In genomic region chr4:151568887-151569286, GRCm38 (mm10) we compare ENCODE assay signal across 19 mouse cellular contexts.
A peak's percentile ranks its signal among the peaks of the same experiment; 100 is the strongest.
DNase-seq lines count a peak whose midpoint lies in the region; ATAC-seq and TF ChIP-seq lines count a peak whose summit lies in the region.
"Had no signal": no experiment of that assay in that cellular context is flagged by ENCODE, and none has a peak within 500 bp of the region (broad histone marks: within the 10 kb centered on the region; RNA-seq: fewer than 3 reads in every experiment).

No protein-coding gene starts in this region.

- H3K4me2 ChIP-seq in hindbrain, embryonic 12.5 days (replicated peaks), result no peak overlapping the region
- no peak overlapping the region for H3K4me2 ChIP-seq in hindbrain, postnatal 0 days (ENCODE audit: low read depth, low read length)
- no peak overlapping the region for H3K4me2 ChIP-seq in midbrain, embryonic 12.5 days (replicated peaks)
- H3K4me2 ChIP-seq: forebrain, embryonic 13.5 days; heart, embryonic 13.5 days; limb, embryonic 12.5 days; liver, embryonic 13.5 days; lung, embryonic 15.5 days; stomach, embryonic 15.5 days had no signal

- H3K27me3 ChIP-seq in hindbrain, embryonic 12.5 days, result peaks cover 7% of the 10 kb centered on the region; the same call in 1 of the 2 replicates
- no peaks in the 10 kb centered on the region for H3K27me3 ChIP-seq in hindbrain, postnatal 0 days (ENCODE audit: insufficient read depth, low read length)
- H3K27me3 ChIP-seq in midbrain, embryonic 12.5 days, result peaks cover 5% of the 10 kb centered on the region; the same call in 1 of the 2 replicates
- H3K27me3 ChIP-seq: heart, embryonic 13.5 days; liver, embryonic 13.5 days; lung, embryonic 15.5 days; stomach, embryonic 15.5 days had no signal

- DNase-seq in hindbrain, postnatal 0 days (ENCODE audit: low spot score), result no peak
- DNase-seq in ovary, adult 18-20 months (ENCODE audit: low spot score), result peak; percentile 14
- DNase-seq in ovary, postnatal 10 days (ENCODE audit: low spot score), result no peak
- no peak for DNase-seq in adrenal gland, postnatal 14 days
- no peak for DNase-seq in adrenal gland, postnatal 25 days
- no peak for DNase-seq in lung, postnatal 25 days (ENCODE audit: low spot score)
- DNase-seq: adrenal gland, postnatal 36 days; B cell, adult 2 months; embryo, embryonic 11 days; heart, postnatal 4 days; liver, embryonic 13.5 days had no signal

- H3K36me3 ChIP-seq in hindbrain, embryonic 12.5 days, result no peaks in the 10 kb centered on the region
- no peaks in the 10 kb centered on the region for H3K36me3 ChIP-seq in hindbrain, postnatal 0 days (ENCODE audit: insufficient read depth, low read length)
- H3K36me3 ChIP-seq in midbrain, embryonic 12.5 days, result no peaks in the 10 kb centered on the region
- H3K36me3 ChIP-seq: heart, embryonic 13.5 days; limb, embryonic 12.5 days; liver, embryonic 13.5 days; lung, embryonic 15.5 days; stomach, embryonic 15.5 days had no signal

- no peak overlapping the region for H3K4me3 ChIP-seq in hindbrain, embryonic 12.5 days
- H3K4me3 ChIP-seq in hindbrain, postnatal 0 days (ENCODE audit: low read length), result no peak overlapping the region
- no peak overlapping the region for H3K4me3 ChIP-seq in midbrain, embryonic 12.5 days
- H3K4me3 ChIP-seq: forebrain, embryonic 13.5 days; heart, embryonic 13.5 days; limb, embryonic 12.5 days; liver, embryonic 13.5 days; lung, embryonic 15.5 days; stomach, embryonic 15.5 days had no signal

- no peak for TF ChIP-seq CTCF in hindbrain, postnatal 0 days (IDR thresholded peaks at IDR 0.05; ENCODE audit: low read depth)

- H3K27ac ChIP-seq in hindbrain, embryonic 12.5 days, result 0 out of 2 replicates have a peak overlapping the region, but pooled peaks have one; percentile 7
- no peak overlapping the region for H3K27ac ChIP-seq in hindbrain, postnatal 0 days
- H3K27ac ChIP-seq in midbrain, embryonic 12.5 days (replicated peaks), result peak overlapping the region; percentile 52
- H3K27ac ChIP-seq: forebrain, embryonic 13.5 days; heart, embryonic 13.5 days; kidney, postnatal 0 days; limb, embryonic 12.5 days; liver, embryonic 13.5 days; lung, embryonic 15.5 days; stomach, embryonic 15.5 days had no signal

- peaks cover 31% of the 10 kb centered on the region for H3K4me1 ChIP-seq in hindbrain, embryonic 12.5 days
- peaks cover 12% of the 10 kb centered on the region for H3K4me1 ChIP-seq in hindbrain, postnatal 0 days (ENCODE audit: insufficient read depth, low read length)
- peaks cover 45% of the 10 kb centered on the region for H3K4me1 ChIP-seq in midbrain, embryonic 12.5 days
- H3K4me1 ChIP-seq: heart, embryonic 13.5 days; liver, embryonic 13.5 days; lung, embryonic 15.5 days; stomach, embryonic 15.5 days had no signal

- no peak for ATAC-seq in hindbrain, embryonic 12.5 days (ENCODE audit: low FRiP score)
- ATAC-seq in hindbrain, postnatal 0 days, result no peak
- ATAC-seq in midbrain, embryonic 12.5 days (ENCODE audit: low FRiP score, low read depth), result no peak
- ATAC-seq: forebrain, embryonic 13.5 days had no signal

- WGBS in hindbrain, embryonic 12.5 days, result 57% methylated on average over 7 of the region's 7 CpGs
- 48% methylated on average over 7 of the region's 7 CpGs for WGBS in hindbrain, postnatal 0 days
- 41% methylated on average over 7 of the region's 7 CpGs for WGBS in midbrain, embryonic 12.5 days

- no peaks in the 10 kb centered on the region for H3K9me3 ChIP-seq in hindbrain, embryonic 12.5 days (replicated peaks)
- H3K9me3 ChIP-seq in hindbrain, postnatal 0 days (ENCODE audit: low read length), result no peaks in the 10 kb centered on the region
- H3K9me3 ChIP-seq in midbrain, embryonic 12.5 days, result no peaks in the 10 kb centered on the region
- H3K9me3 ChIP-seq: forebrain, embryonic 13.5 days; heart, embryonic 13.5 days; limb, embryonic 12.5 days; liver, embryonic 13.5 days; lung, embryonic 15.5 days; stomach, embryonic 15.5 days had no signal

- H3K9ac ChIP-seq in hindbrain, embryonic 12.5 days, result no peak overlapping the region
- H3K9ac ChIP-seq in hindbrain, postnatal 0 days (replicated peaks; ENCODE audit: low read length), result no peak overlapping the region
- no peak overlapping the region for H3K9ac ChIP-seq in midbrain, embryonic 12.5 days (replicated peaks)
- H3K9ac ChIP-seq: forebrain, embryonic 13.5 days; heart, embryonic 13.5 days; limb, embryonic 12.5 days; liver, embryonic 13.5 days; lung, embryonic 15.5 days; stomach, embryonic 15.5 days had no signal
